Mouse (Mus musculus): ENCODE results near the gene D17Wsu92e. TPM values are rescaled to one million over a fixed set of nuclear protein-coding genes. Genes with fewer than 3 reads are reported as not detected.

The D17Wsu92e gene
- polyA plus RNA-seq, 1 experiment from 2014 or later, result 9.1 TPM

DNA sequence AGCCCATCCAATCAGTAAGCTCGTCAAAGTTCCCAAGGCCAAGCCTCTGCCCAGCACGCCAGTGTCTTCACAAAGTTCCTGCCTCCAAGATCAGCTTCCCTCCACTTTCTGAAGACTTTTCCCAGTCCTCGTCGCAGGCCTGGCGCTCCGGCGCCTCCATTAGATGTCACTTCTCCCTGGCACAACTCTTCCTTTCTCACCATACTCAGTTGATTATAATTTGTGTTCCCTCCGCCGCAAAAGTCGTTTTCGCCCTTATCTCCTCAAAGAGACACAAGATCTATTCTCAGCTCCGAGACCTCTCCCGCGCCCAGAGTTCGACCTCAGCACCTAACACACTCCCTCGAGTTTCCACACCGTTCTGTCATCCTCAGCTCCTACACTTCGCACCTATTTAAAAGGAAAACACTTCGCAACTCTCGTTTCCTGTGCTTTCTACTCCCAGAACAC, 902 bp downstream of the D17Wsu92e start:
- Histone ChIP-seq H3K9me3 (replicated peaks) (no peaks in the 10 kb centered on the region), H3K27ac (peak overlapping the region; percentile 78; the same call in 1 of the 2 replicates), H3K9ac (peak overlapping the region; percentile 98), H3K36me3 (ENCODE audit: poor library complexity, severe bottlenecking) (no peaks in the 10 kb centered on the region), H3K4me2 (peak overlapping the region; percentile 98), H3K4me3 (peak overlapping the region; percentile 98), H3K27me3 (no peaks in the 10 kb centered on the region), H3K4me1 (peaks cover 29% of the 10 kb centered on the region)
- no peak for ATAC-seq
- WGBS, result under 1% methylated on average over 20 of the region's 20 CpGs

DNA sequence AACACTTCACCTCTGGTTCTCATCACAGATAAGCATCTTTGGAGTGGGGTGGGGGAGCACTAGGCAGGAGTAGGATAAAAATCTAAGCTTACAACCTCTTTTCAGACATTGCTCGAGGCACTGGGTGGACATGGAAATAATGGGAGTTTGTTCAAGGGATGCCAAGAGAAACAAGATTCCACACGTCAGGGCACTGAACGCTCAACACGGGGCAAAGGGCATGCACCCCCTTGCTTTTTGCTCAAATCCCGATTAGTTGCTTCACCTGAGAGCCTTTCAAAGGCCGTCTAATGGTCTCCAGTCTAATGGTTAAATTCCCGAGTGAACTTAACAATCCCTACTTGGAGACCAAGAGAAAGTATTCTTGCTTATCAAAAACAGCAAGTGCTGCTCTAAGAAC, 1.4 kb downstream of the D17Wsu92e start:
- Histone ChIP-seq H3K27ac (no peak overlapping the region), H3K9me3 (replicated peaks) (no peaks in the 10 kb centered on the region), H3K36me3 (ENCODE audit: poor library complexity, severe bottlenecking) (no peaks in the 10 kb centered on the region), H3K4me1 (peaks cover 29% of the 10 kb centered on the region), H3K4me2 (peak overlapping the region; percentile 98), H3K4me3 (peak overlapping the region; percentile 98), H3K9ac (peak overlapping the region; percentile 98), H3K27me3 (no peaks in the 10 kb centered on the region)
- no peak for ATAC-seq
- 21% methylated on average over 7 of the region's 7 CpGs for WGBS

DNA sequence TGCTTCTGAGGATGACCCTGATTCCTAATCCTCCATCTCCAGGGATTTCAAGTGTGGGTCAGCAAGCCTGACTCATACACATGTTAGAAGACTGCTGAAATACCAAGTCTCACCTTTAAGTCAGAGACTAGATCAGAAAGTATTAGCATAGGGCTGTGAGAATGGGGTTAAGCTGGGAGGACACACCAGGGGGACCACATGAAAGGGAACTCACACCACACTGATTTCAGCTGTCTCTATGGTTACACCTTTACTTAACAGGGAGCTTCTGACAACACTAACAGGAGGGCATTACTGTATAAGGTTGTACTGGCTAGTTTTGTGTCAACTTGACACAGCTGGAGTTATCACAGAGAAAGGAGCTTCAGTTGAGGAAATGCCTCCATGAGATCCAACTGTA, 5.8 kb downstream of the D17Wsu92e start:
- no peak overlapping the region for H3K4me3 ChIP-seq
- no peak overlapping the region for H3K27ac ChIP-seq
- no peak overlapping the region for H3K9ac ChIP-seq
- H3K27me3 ChIP-seq, result no peaks in the 10 kb centered on the region
- H3K4me1 ChIP-seq, result peaks cover 19% of the 10 kb centered on the region
- H3K4me2 ChIP-seq, result no peak overlapping the region
- H3K36me3 ChIP-seq (ENCODE audit: poor library complexity, severe bottlenecking), result no peaks in the 10 kb centered on the region
- no peaks in the 10 kb centered on the region for H3K9me3 ChIP-seq (replicated peaks)
- ATAC-seq, result no peak

DNA sequence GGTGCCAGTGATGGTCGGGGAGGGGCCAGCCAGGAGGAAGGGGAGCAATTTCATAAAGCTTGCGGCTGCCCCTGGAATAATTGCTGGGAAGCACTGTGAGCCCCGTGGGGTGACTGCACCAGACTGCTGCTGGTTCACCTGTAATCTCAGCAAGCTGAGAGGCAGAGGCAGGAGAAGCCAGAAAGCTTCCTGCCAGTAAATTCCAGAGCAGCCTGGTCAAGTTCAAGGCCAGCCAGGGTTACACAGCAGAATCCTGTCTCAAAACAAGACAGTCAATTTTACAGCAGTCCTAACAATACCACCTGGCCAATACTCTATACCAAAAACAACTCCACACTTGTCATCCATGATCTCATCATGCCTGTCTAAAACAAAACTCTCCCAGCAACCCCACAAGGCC, 8.5 kb downstream of the D17Wsu92e start:
- 91% methylated on average over 3 of the region's 3 CpGs for WGBS
- H3K27me3 ChIP-seq, result no peaks in the 10 kb centered on the region

DNA sequence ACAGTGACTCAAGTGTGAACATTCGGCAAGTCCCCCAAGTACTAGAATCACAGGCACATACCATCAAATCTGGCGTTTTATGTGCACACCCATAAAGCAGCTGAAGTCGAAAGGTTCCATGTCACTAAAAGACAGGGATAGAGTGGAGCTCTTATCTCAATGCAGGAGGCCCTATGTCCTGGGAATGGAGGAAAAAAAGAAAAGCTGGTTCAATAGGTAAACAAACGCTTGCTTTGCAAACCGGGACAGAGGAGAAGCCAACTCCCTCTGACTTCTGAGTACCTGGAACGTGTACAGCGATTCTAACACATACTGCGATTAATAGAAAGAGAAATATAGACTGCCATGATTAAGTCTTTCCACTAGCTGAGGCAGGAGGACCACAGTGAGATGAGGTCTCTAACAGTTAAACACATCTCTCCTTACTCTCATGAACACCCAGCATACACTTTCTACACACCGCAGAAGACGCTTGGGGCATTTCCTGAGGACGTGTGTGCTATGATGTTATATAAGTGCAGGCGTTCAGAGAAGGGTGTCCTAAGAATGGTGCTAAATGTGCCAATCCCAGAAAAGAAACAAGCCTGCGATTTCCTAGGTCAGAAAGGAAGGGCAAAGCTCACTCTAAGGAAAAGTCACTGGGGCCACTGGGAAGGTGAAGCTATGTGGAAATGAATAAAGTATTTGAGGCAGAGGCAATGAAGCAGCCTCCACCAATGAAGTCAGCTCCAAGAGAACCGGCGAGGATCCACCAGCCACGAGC, 9.7 kb downstream of the D17Wsu92e start:
- H3K27me3 ChIP-seq, result no peaks in the 10 kb centered on the region
- no peak overlapping the region for H3K4me2 ChIP-seq
- H3K4me1 ChIP-seq, result no peaks in the 10 kb centered on the region
- no peak overlapping the region for H3K4me3 ChIP-seq
- H3K9ac ChIP-seq, result no peak overlapping the region
- no peak overlapping the region for H3K27ac ChIP-seq
- ATAC-seq, result no peak
- no peaks in the 10 kb centered on the region for H3K36me3 ChIP-seq (ENCODE audit: poor library complexity, severe bottlenecking)
- H3K9me3 ChIP-seq (replicated peaks), result no peaks in the 10 kb centered on the region
- WGBS, result 90% methylated on average over 16 of the region's 16 CpGs

More for the DNA sequence above, 8.5 kb downstream of the D17Wsu92e start:
- ATAC-seq, result no peak
- Histone ChIP-seq H3K4me2 (no peak overlapping the region), H3K9ac (no peak overlapping the region), H3K9me3 (replicated peaks) (no peaks in the 10 kb centered on the region), H3K36me3 (ENCODE audit: poor library complexity, severe bottlenecking) (no peaks in the 10 kb centered on the region), H3K4me3 (no peak overlapping the region), H3K27ac (no peak overlapping the region), H3K4me1 (no peaks in the 10 kb centered on the region)

DNA sequence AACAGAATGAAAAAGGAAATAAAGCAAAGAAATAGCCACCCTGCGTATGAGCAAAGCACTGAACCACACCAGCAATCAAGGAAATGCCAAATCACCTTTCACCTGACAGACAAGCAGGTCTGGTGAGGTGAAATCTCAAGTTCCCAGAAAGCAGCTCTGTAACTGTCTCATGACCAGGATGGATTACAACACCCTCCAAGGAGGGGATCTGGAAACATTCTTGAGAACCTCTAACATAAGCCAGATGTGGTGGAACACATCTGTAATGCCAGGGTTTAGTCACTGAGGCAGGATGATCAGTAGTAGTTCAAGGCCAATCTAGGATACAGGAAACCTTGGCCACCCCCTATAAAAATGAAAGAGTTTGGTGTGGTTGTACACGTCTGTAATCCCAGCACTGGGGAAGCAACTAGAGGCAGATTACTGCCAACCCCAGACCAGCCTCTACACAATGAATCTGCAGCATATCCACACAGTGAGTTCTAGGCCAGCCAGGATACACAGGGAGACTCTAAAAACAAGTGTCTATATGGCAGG, 12.8 kb downstream of the D17Wsu92e start:
- no peaks in the 10 kb centered on the region for H3K27me3 ChIP-seq
- WGBS, result 81% methylated on average over 2 of the region's 2 CpGs
- no peak for ATAC-seq

DNA sequence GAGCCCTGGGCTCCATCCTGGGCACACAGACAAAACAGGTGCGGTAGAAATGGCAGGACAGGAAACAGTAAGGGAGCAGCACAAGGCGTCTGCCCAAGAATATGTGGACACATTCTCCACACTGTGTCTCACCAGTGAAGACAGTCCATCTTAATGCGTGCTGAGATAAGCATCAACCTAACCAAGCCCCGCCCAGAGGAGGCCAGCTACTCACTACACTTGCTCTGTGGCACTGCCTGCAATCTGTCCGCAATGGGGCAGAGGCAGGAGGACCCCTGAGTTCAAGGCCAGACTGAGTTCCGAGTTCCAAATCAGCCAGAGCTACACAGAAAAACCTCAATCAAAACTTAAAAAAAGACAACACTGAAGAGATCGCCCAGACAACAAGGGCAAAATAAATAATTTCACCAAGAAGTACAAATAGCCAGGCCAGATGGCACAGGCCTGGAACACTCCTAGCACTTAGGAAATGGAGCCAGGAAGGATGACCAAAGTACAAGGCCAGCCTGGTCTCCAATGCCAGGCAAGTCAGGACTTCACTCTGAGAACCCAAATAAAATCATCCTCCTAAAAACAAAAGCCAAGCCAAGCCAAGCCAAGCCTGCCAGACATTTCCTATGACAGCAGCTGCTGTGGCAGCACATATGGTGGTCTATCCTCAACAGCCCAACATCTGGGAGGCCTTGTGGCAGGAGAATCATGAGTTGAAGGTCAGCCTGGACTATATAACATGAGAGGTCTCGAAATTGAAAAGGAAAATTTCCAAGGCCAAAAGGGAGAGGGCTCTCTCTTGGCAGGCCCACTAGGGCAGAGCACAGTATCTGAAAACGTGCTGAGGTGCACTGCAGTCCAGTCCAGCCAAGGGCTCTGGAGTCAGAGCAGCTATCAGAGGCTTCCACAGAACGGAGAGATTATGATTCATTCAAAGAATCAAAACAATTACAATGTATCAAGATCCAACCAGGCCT, 15.4 kb downstream of the D17Wsu92e start:
- no peaks in the 10 kb centered on the region for H3K27me3 ChIP-seq
- no peaks in the 10 kb centered on the region for H3K36me3 ChIP-seq (ENCODE audit: poor library complexity, severe bottlenecking)
- ATAC-seq, result no peak
- no peaks in the 10 kb centered on the region; the same call in 1 of the 2 replicates for H3K9me3 ChIP-seq (replicated peaks)
- no peak overlapping the region for H3K27ac ChIP-seq
- 90% methylated on average over 10 of the region's 10 CpGs for WGBS
- no peak overlapping the region for H3K4me2 ChIP-seq
- H3K4me1 ChIP-seq, result peaks cover 2% of the 10 kb centered on the region
- H3K9ac ChIP-seq, result no peak overlapping the region
- H3K4me3 ChIP-seq, result no peak overlapping the region

More for the DNA sequence above, 12.8 kb downstream of the D17Wsu92e start:
- Histone ChIP-seq H3K4me1 (no peaks in the 10 kb centered on the region), H3K36me3 (ENCODE audit: poor library complexity, severe bottlenecking) (no peaks in the 10 kb centered on the region), H3K4me3 (no peak overlapping the region), H3K9ac (no peak overlapping the region), H3K27ac (no peak overlapping the region), H3K9me3 (replicated peaks) (no peaks in the 10 kb centered on the region), H3K4me2 (no peak overlapping the region)

DNA sequence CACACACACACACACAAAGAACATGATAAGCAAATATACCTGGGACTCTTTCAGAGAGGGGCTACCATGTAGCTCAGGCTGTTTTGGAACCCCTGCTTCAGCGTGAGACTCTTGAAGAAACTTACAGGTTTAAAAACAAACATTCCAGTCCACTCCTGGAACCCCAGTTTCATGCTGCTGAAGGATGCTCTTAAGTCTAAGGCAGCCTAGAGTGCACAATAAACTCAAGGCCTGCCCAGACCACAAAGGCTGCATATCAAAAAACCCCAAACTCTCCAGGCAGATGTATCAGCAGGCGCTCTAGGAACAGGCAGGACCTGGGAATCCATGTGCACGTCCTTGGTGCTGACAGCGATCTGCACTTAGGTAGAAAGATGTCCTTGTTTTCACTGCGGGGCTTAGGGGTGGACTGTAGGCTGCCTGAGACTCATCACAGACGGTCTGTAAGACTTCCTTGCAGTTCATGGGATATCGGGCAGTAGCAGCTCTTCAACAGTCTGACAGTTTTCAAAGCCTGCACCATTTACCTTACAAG, 16.2 kb downstream of the D17Wsu92e start:
- 91% methylated on average over 7 of the region's 7 CpGs for WGBS
- Histone ChIP-seq H3K36me3 (ENCODE audit: poor library complexity, severe bottlenecking) (no peaks in the 10 kb centered on the region), H3K27ac (no peak overlapping the region), H3K4me2 (no peak overlapping the region), H3K4me3 (no peak overlapping the region), H3K4me1 (peaks cover 8% of the 10 kb centered on the region), H3K9me3 (replicated peaks) (no peaks in the 10 kb centered on the region; the same call in 1 of the 2 replicates), H3K9ac (no peak overlapping the region), H3K27me3 (no peaks in the 10 kb centered on the region)
- no peak for ATAC-seq

DNA sequence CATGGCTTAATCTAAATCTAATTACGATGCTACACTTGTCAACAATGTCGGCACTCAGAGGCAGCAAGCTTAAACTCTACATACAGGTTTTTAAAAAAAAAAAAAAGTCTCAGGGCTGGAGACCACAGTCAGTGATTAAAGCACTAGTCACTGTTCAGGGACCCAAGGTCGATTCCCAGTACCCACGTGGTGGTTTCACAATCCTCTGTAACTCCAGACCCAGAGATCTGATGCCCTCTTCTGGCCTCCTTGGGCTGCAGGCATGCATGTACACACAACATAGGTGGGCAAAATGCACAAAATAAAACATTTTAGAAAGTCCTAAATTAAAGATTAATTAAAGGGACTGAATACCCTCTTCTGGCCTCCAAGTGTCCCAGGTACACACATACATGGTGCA, 16.7 kb downstream of the D17Wsu92e start:
- Histone ChIP-seq H3K27ac (no peak overlapping the region), H3K27me3 (no peaks in the 10 kb centered on the region), H3K36me3 (ENCODE audit: poor library complexity, severe bottlenecking) (no peaks in the 10 kb centered on the region), H3K4me2 (no peak overlapping the region), H3K4me1 (peaks cover 12% of the 10 kb centered on the region), H3K4me3 (no peak overlapping the region), H3K9me3 (replicated peaks) (no peaks in the 10 kb centered on the region; the same call in 1 of the 2 replicates), H3K9ac (no peak overlapping the region)
- WGBS, result 82% methylated on average over 4 of the region's 4 CpGs
- ATAC-seq, result no peak

DNA sequence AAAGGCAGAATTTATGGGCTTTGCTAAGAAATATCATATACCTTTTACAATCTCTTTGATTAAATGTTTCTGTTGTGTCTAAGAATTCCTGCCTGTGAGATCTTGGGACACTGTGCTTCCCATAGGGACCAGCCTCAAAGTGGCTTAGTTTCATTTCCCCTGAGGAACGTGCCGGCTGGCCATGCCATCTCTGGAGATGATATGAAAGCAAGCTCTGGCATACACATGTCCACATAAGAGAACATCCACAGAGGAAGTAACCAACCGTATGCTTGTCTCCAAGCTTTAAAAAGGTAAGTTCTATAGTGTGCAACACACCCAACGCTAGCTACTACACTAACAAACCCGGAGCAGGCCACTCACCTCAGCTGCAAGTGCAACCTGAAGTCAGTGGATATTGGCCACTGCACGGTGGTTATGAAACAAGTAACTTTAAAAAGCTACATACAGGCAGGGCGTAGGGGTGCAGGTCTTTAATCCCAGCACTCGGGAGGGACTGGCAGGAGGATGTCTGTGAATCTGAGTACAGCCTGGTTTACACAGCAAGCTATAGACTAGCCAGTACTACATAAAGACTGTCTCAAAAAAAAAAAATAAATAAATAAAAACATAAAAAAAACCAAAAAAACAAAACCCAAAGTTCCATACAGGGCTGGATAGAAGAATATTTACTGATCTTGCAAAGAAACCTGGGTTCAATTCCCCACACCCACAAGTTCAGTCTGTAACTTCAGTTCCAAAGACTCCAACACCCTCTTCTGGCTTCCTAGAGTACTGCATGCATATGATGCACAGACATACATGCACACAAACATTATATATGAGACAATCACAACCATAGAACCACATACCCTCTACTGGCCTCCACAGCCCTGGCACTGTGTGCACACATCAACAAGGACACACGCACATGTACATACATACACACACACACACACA, 19.5 kb downstream of the D17Wsu92e start:
- Histone ChIP-seq H3K27ac (no peak overlapping the region), H3K4me2 (no peak overlapping the region), H3K36me3 (ENCODE audit: poor library complexity, severe bottlenecking) (no peaks in the 10 kb centered on the region), H3K9ac (no peak overlapping the region), H3K9me3 (replicated peaks) (no peaks in the 10 kb centered on the region; the same call in 1 of the 2 replicates), H3K4me3 (no peak overlapping the region), H3K4me1 (peaks cover 39% of the 10 kb centered on the region), H3K27me3 (no peaks in the 10 kb centered on the region)
- WGBS, result 92% methylated on average over 9 of the region's 9 CpGs
- no peak for ATAC-seq
